Mouse (Mus musculus) heart, adult 2 months (tissue): ENCODE data around the gene Tex30. TPM values are rescaled to one million over a fixed set of nuclear protein-coding genes. Genes with fewer than 3 reads are reported as not detected.

ENCODE experiments used
- DNase-seq, 2 experiments: peaks; one replicate each; pipeline ENCODE4 v3.0.0; 2021
- H3K27ac ChIP-seq: fragments of 200-600 bp; 2 replicates; pipeline ENCODE4 v1.8.1; 2022
- H3K27me3 ChIP-seq: fragments of 200-500 bp; 2 replicates; pipeline ENCODE4 v1.6.1; 2012; ENCODE audit warnings: mild to moderate bottlenecking, low read length, inconsistent platforms, mixed read lengths; ENCODE audit not compliant: control insufficient read depth, insufficient read depth
- H3K36me3 ChIP-seq: fragments of 200-500 bp; 2 replicates; pipeline ENCODE4 v1.6.1; 2012; ENCODE audit warnings: low read length, inconsistent platforms; ENCODE audit not compliant: control insufficient read depth, insufficient read depth
- H3K4me1 ChIP-seq: fragments of 200-500 bp; 2 replicates; pipeline ENCODE4 v1.6.1; 2011; ENCODE audit warnings: low read length; ENCODE audit not compliant: control insufficient read depth, insufficient read depth
- H3K4me3 ChIP-seq: fragments of 200-600 bp; 2 replicates; pipeline ENCODE4 v1.8.1; 2022
- H3K79me2 ChIP-seq: fragments of 200-500 bp; replicated peaks from 2 replicates; pipeline ENCODE4 v1.6.1; 2012; ENCODE audit warnings: mild to moderate bottlenecking, inconsistent platforms, low read length, moderate library complexity, mixed read lengths; ENCODE audit not compliant: control insufficient read depth, insufficient read depth
- H3K9ac ChIP-seq: fragments of 200-500 bp; 2 replicates; pipeline ENCODE4 v1.6.1; 2012; ENCODE audit warnings: low read depth, mild to moderate bottlenecking, control low read depth, inconsistent platforms, low read length, mixed read lengths
- CTCF ChIP-seq: fragments of 200-600 bp; IDR thresholded peaks from 2 replicates; pipeline ENCODE4 v1.8.1; 2022; ENCODE audit warnings: antibody characterized with exemption, mild to moderate bottlenecking, moderate library complexity
- EP300 ChIP-seq: fragments of 200-500 bp; IDR thresholded peaks from 2 replicates; pipeline ENCODE4 v1.6.1; 2011; ENCODE audit warnings: low read depth, low read length, control low read depth; ENCODE audit not compliant: insufficient read depth
- POLR2A ChIP-seq: fragments of 200-500 bp; IDR thresholded peaks from 2 replicates; pipeline ENCODE4 v1.6.1; 2011; ENCODE audit warnings: mild to moderate bottlenecking, low read depth, low read length, control low read depth; ENCODE audit not compliant: insufficient read depth
- WGBS: fragments of 180-500 bp; shearing (Covaris S2); methylation state at CpG from one replicate; pipeline ENCODE4 v1.1.7; 2018; 5-methylcytosine and 5-hydroxymethylcytosine counted together
- intact Hi-C: fragments of 180-260 bp; cut with DNase I; formaldehyde crosslinking; loops from one replicate; pipeline ENCODE4 v1.15.1; 2025
- polyA plus RNA-seq: library from polyadenylated mRNA; depleted of rRNA; stranded (reverse); fragments of >200 nt; gene quantifications from 2 replicates; pipeline ENCODE4 v1.2.3, GENCODE M21; 2012; rRNA removed
- total RNA-seq, 2 experiments: library from RNA; stranded (reverse); gene quantifications; 2 replicates each; pipeline ENCODE4 v1.2.3; 2021

Tex30 gene
- total and polyA plus RNA-seq, 3 experiments = 4.2 to 7.6 (median 7.6) TPM

GRCm38 (mm10) chr1:44041797-44042554 lies 60.3 kb downstream of the Tex30 start:
- DNase-seq = peak; percentile 19 to 51
- H3K27ac ChIP-seq = no peak overlapping the region
- WGBS = under 1% methylated on average over 17 of the region's 17 CpGs
- no peaks in the 10 kb centered on the region for H3K36me3 ChIP-seq
- H3K4me3 ChIP-seq = peak overlapping the region; percentile 21; the same call in 1 of the 2 replicates
- peaks cover 1% of the 10 kb centered on the region; the same call in 1 of the 2 replicates for H3K4me1 ChIP-seq
- TF ChIP-seq POLR2A = no peak
- peak; percentile 94 for TF ChIP-seq CTCF
- no peak for TF ChIP-seq EP300
- no peaks in the 10 kb centered on the region for H3K79me2 ChIP-seq
- intact Hi-C loops = loop anchor here (2.0 to 5.0 kb wide), 2 partner anchors 139 to 285 kb away; no protein-coding TSS in a partner anchor
- H3K27me3 ChIP-seq = no peaks in the 10 kb centered on the region
- peak overlapping the region; percentile 40; the same call in 1 of the 2 replicates for H3K9ac ChIP-seq

Other genes starting within 250 kb of the Tex30 start
- gene Tpp2, start 168.8 kb downstream of the Tex30 start, total RNA-seq = 10 to 100 TPM; 36.3 to 43.5 TPM
- 7.5 and 17.5 TPM in 2 replicates for gene Tpp2, start 168.8 kb downstream of the Tex30 start, polyA plus RNA-seq
- not detected for gene Mettl21c, start 82.4 kb downstream of the Tex30 start, total RNA-seq
- not detected in 2 replicates for gene Mettl21c, start 82.4 kb downstream of the Tex30 start, polyA plus RNA-seq
- not detected for gene Gm8251, start 40.5 kb downstream of the Tex30 start, total RNA-seq
- gene Gm8251, start 40.5 kb downstream of the Tex30 start, polyA plus RNA-seq = not detected in 2 replicates
- gene Kdelc1, start 16.4 kb upstream of the Tex30 start, total RNA-seq = 10 to 100 TPM; 18.1 to 20.3 TPM
- 14.9 and 20.7 TPM in 2 replicates for gene Kdelc1, start 16.4 kb upstream of the Tex30 start, polyA plus RNA-seq
- 10 to 100 TPM; 11.5 to 12.4 TPM for gene Bivm, start 16.5 kb upstream of the Tex30 start, total RNA-seq
- gene Bivm, start 16.5 kb upstream of the Tex30 start, polyA plus RNA-seq = 4.6 and 8.6 TPM in 2 replicates
- gene Ercc5, start 45.3 kb upstream of the Tex30 start, total RNA-seq = 10 to 100 TPM; 16.9 to 17.0 TPM
- 4.1 and 7.3 TPM in 2 replicates for gene Ercc5, start 45.3 kb upstream of the Tex30 start, polyA plus RNA-seq
- gene Mettl21e, start 116.5 kb upstream of the Tex30 start, total RNA-seq = under 1 TPM in 1 of 2 experiments, not detected in 1; 0.11 TPM
- gene Mettl21e, start 116.5 kb upstream of the Tex30 start, polyA plus RNA-seq = 0.06 TPM in 1 of 2 replicates, not detected in the other